Mouse (Mus musculus) hematopoietic stem cell, adult 5-6 weeks (primary cell): ENCODE results near the gene Tubb4b. TPM values are rescaled to one million over a fixed set of nuclear protein-coding genes. Genes with fewer than 3 reads are reported as not detected.
A peak's percentile ranks its signal among the peaks of the same experiment; 100 is the strongest.

ENCODE experiments used
- ATAC-seq, 2 experiments: fragments of 125-278 bp in 1 of 2; replicated peaks in 1 of 2; 2 replicates each; pipeline ENCODE4 v1.8.0; 2016 to 2017; ENCODE audit warnings: inconsistent platforms in 2 of 2, mild to moderate bottlenecking in 2 of 2, moderate number of reproducible peaks in 2 of 2, low read depth in 1 of 2, moderate TSS enrichment in 1 of 2; ENCODE audit not compliant: low FRiP score in 2 of 2, poor library complexity in 2 of 2, severe bottlenecking in 2 of 2, insufficient read depth in 1 of 2, low TSS enrichment in 1 of 2
- total RNA-seq: library from RNA; stranded (forward); fragments of 172-1452, 232-1000 nt; gene quantifications from 2 replicates; pipeline ENCODE4 v1.2.3, GENCODE M21; 2017

The Tubb4b gene
- total RNA-seq, 1 experiment from 2014 or later, result 473 TPM

DNA sequence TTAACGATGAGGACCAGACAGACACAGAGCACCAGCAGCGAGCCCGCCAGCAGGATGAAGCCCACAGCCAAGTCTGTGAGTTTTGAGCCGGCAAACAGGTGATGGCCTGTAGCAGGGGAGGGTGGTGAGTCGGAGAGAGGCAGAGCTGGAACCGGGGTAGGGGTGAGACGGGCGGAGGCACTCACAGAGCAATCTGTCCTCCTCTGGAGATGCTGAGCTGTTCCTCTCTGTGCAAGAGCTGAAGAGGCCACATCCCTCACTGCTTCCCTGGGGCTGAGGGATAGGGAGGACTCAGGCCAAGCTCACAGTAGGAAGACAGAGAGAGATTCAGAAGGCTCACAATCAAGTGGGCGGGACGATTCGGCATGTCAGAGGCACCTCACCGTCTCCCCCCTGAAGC, 6.5 kb upstream of the Tubb4b start:
- ATAC-seq, result no peak

DNA sequence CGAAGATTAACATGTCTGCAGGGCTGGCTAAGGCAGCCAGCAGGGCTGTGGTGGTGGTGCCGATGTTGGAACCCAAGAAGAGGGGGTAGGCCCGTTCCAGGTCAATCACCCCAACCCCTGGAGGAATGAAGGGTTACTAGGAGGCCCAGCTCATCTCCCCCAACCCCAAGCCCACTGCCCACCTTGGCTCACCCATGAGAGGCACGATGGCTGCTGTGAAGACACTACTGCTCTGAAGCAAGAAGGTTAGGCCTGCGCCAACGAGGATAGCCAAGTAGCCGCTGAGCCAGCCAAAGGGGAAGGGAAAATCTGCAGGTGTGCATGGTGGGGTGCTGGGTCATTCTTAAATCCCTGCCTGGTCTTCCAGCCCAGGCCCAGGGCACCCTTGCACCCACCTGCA, 6.1 kb upstream of the Tubb4b start:
- no peak for ATAC-seq

GRCm38 (mm10) chr2:25229582-25229981, 5.1 kb upstream of the Tubb4b start:
- ATAC-seq, result no peak

GRCm38 (mm10) chr2:25228995-25229530, 4.6 kb upstream of the Tubb4b start:
- no peak for ATAC-seq

GRCm38 (mm10) chr2:25228431-25228889, 4.0 kb upstream of the Tubb4b start:
- ATAC-seq, result peak; percentile 38 to 51

DNA sequence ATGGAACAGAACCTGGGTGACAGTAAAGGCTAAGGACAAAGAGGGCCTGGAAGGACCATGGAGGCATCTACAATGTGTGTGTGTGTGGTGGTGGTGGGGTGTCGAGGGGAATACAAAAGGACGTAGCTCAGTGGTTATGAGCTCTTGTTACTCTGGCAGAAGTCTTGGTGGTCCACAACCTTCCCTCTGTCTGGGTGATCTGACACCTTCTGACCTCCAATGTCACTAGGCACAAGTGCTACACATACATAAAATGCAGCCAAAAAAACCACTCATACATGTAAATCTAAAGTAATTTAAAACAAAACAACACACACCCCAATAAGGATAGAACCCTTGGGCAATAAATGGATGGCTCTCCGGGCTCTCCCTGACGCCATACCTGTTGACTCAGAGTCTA, 2.9 kb upstream of the Tubb4b start:
- no peak for ATAC-seq

GRCm38 (mm10) chr2:25226864-25227263, 2.4 kb upstream of the Tubb4b start:
- ATAC-seq, result no peak

DNA sequence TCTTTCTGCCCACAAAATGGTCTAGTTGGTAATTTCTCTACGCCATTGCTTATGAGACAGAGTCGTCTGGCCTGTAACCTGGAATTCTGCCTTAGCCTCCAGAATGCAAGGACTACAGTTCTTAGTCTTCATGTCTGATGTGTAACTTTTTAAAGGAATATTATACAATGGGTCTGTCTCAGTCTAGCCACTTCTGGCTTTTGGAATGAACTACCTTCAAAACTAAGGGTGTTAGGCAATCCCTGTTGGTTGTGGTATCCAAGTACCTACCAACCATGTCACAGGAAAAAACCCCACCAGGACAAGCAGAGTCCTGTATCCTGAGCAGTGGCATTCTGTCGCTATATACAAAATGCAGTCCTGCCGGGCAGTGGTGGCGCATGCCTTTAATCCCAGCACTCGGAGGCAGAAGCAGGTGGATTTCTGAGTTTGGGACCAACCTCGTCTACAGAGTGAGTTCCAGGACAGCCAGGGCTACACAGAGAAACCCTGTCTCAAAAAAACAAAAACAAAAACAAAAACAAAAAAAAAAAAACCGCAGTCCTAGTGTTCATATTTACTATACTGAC, 1.4 kb upstream of the Tubb4b start:
- no peak for ATAC-seq

GRCm38 (mm10) chr2:25224766-25225752, 557 bp upstream of the Tubb4b start:
- peak; percentile 78 to 81 for ATAC-seq

GRCm38 (mm10) chr2:25223681-25224491, 616 bp downstream of the Tubb4b start:
- ATAC-seq, result peak; percentile 0 to 40; a peak in 2 of 4 replicates

DNA sequence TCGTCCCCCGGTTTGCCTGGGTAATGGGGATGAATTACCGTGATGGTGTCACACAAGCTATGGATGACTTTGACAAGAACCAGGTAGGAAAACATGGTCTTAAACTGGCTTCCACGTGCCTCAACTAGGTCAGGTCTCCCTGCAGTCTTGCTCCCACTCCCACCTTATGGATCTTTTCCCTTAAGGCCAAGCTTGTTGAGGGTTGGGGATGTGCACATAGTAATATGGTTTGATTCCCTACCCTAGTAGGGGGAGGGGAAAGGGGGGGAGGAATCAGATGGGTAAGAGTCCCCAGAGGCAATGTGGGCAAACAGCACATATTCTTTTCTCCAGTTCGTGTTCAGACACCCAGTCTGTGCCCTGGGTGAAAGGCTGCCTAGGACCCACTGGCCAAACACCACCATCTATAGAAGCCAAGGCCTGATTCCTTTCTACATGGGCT, 3.1 kb downstream of the Tubb4b start:
- no peak for ATAC-seq

- no peak for ATAC-seq
Measured at GRCm38 (mm10) chr2:25218445-25218844, 6.1 kb downstream of the Tubb4b start, which contains the start of gene Fam166a. Gene Fam166a, plus strand, starts transcription at chr2:25218745.

DNA sequence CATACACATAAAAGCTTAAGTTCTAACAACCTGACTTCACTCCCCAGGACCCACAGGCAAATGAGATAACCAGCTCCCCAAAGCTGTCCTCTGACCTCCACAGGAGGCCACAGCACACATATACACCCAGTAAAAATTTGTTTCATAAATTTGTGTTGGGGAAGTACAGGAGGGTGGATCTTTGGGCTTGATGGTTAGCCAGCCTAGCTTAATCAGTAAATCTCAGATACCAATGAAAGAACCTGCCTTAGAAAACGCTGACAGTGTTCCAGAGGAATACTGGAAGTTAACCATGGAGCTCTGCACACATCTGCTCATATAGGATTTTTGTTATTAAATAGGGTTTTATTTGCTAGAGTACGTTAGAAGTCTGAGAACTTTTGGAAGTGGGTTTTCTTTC, 6.8 kb downstream of the Tubb4b start:
- ATAC-seq, result no peak

GRCm38 (mm10) chr2:25214444-25214843, 10.1 kb downstream of the Tubb4b start, which contains the start of gene Stpg3:
Gene Stpg3, minus strand, starts transcription at chr2:25214637.
- no peak for ATAC-seq

- no peak for ATAC-seq
Measured at GRCm38 (mm10) chr2:25213266-25213865, 11.1 kb downstream of the Tubb4b start.

- ATAC-seq, result peak; percentile 92 to 93
Measured at GRCm38 (mm10) chr2:25211121-25211670, 13.3 kb downstream of the Tubb4b start, which contains the start of gene Nelfb. Gene Nelfb, minus strand, starts transcription at chr2:25211489.
